Mouse (Mus musculus) T-cell, adult 2 months (primary cell): ENCODE measurements around the gene Kcna7.
"Not testable (repeated sequence)": the region's sequence is repeated elsewhere in the genome, so short reads cannot be mapped to it uniquely, and the experiment has no call there.

Experiments used
- DNase-seq: peaks from one replicate; pipeline ENCODE4 v3.0.0; 2022; ENCODE audit warnings: low spot score

Gene Kcna7

GRCm38 (mm10) chr7:45405091-45406075, at the start of gene Kcna7:
Kcna7 (plus strand) TSS chr7:45405653.
- DNase-seq, result peak; percentile 56

DNA sequence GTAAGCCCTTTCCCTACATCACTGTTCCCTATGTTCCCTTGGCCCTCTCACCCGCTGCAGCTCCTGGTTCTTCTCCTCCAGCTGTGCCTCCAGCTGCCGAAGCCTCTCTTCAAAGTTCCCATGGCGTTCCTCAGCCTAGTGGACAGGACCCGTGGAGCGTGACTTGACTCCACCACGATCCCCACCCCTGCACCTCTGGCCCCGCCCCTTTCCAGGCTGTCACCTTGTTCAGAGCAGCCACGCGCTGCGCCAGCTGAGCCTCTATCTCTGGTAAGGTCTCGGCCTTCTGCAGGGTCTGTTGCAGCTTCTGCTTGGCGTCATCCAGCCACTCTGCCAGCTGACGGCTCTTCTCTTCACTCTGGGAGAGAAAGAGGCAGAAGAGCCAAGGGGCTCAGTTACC, 49.4 kb upstream of the Kcna7 start:
- DNase-seq, result no peak

GRCm38 (mm10) chr7:45359081-45359480, 46.4 kb upstream of the Kcna7 start:
- not testable (repeated sequence) for DNase-seq

- DNase-seq, result no peak
These were observed 44.9 kb upstream of the Kcna7 start for GRCm38 (mm10) chr7:45360404-45361125.

DNA sequence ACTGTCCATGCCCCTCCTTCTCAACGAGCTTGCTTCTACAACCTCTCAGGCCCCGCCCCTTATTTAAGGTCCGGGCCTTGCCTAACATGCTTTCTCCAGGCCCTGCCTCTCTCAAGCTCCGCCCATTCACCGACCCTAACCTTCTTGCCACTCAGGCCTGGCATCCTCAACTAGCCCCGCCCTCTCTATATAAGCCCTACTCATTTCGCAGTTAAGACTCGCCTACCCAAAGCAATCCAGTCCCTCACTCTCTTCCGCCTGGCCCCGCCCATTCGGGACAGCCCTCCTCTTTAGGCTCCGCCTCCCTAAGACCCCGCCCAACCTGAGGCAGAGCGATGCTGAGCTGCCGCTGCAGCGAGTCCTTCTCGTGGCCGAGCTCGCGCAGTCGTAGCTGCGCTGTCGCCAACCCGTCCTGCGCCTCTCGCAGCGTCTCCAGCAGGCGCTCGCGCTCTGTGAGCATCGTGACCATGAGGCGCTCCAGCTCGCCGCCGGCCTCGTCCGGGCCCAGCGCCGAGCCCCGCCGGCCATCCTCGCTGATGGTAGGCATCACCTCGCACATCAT, 44.1 kb upstream of the Kcna7 start:
- DNase-seq, result peak; percentile 85

- peak; percentile 55 for DNase-seq
These were observed 42.7 kb upstream of the Kcna7 start for GRCm38 (mm10) chr7:45362801-45363200.

DNA sequence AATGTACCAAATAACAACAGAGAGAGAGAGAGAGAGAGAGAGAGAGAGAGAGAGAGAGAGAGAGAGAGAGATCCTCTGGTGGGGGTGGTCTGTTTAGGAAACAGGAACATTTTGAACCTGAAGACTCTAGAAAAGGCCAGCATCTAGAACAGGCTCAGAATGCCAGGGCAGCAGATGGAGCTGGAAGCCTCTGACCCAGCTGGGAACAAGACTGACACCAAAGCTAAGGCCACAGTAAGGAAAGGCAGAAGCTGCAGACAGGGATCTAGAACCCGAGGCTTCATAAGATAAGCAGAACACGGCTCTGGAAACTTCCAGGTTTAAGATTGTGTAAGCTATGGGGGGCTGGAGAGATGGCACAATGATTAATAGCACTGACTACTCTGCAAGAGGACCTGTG, 41.5 kb upstream of the Kcna7 start:
- DNase-seq, result no peak

- no peak for DNase-seq
These were observed 39.5 kb upstream of the Kcna7 start for GRCm38 (mm10) chr7:45365742-45366651.

DNA sequence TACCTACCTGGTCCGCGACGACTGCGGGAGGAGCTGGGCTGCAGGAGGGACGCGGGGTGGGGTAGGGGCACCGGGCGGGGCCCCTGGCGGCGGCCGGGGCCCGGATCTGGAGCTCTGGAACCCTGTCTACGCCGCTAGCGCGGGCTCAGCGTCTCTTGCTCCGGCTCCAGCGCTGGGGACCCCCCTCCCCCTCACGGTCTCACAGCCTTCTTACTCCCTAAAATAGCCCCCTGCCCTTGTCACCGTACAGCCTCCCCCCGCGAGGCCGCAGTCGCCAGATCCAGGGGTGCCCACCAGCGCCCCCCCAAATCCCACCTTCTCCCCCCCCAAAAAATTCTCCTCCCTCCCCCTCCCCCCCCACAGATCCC, 38.8 kb upstream of the Kcna7 start, which contains the start of gene Ppfia3:
Gene Ppfia3, minus strand, starts transcription at position 368 of the 368 bp plus-strand sequence.
- DNase-seq, result no peak

DNA sequence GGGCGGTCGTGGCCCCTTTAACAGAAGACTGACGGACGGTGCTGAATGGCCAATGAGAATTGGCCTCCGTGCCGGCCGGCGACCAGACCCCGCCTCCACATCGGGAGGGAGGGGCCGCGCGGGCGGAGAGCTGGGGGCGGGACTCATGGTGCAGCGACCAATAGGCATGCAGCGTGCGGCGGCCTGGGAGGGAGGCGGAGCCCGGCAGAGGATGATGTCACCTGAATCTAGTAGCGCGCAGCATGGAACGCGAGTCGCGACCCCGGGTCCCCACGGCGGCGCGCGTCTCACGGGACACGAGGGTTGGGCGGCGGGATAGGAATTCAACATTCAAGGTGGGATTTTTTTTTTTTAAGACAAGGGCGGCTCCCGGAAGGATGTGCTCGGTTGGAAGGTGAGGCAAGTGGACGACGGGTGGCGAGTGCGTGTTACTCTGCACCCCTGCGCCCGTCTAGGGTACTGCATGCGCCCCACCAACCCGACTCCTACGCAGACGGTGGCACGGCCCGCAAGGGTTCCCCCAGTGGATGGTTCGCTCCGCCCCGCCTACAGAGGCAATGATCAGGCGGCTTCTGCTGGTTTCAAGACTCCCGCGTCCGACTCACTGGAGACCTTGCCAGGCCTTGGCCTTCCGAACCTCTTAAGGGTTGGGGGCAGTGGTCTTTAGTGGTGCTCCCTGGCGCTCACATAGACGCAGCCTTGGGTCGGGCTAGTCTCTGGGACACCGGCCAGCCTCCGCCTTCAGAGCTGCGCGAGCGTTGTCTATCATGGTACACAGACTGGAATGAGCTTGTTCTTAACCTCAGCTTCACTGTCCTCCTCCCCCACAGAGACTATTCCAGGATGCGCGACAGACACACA, 38.2 kb upstream of the Kcna7 start:
- DNase-seq, result peak; percentile 95

DNA sequence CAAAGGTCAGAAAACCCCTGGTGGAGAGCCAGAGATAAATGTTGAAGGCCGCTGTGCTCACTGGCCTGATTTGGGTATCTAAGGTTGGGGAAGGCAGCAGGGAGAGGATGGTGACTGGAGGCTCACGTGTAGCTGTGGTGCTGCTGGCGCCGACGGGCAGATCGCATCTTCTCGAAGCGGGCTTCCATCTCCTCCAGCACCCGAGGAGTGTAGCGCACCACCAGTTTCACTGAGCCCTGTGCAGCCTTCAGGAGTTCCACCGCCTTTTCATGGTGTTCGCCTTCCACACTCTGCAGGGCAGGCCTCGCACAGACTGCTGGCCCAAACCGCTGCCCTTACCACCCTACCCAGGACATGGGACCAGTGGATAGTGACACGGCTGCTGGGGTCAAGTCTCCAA, 37.3 kb upstream of the Kcna7 start:
- no peak for DNase-seq

- DNase-seq, result no peak
These were observed 36.3 kb upstream of the Kcna7 start for GRCm38 (mm10) chr7:45369022-45369745.

- no peak for DNase-seq
These were observed 35.5 kb upstream of the Kcna7 start for GRCm38 (mm10) chr7:45369836-45370474.

- peak; percentile 87 for DNase-seq
These were observed 34.8 kb upstream of the Kcna7 start, which contains the start of gene Lin7b for GRCm38 (mm10) chr7:45370475-45371311. Lin7b (minus strand) TSS chr7:45370583.

- DNase-seq, result no peak
These were observed 33.1 kb upstream of the Kcna7 start for GRCm38 (mm10) chr7:45372371-45372770.

DNA sequence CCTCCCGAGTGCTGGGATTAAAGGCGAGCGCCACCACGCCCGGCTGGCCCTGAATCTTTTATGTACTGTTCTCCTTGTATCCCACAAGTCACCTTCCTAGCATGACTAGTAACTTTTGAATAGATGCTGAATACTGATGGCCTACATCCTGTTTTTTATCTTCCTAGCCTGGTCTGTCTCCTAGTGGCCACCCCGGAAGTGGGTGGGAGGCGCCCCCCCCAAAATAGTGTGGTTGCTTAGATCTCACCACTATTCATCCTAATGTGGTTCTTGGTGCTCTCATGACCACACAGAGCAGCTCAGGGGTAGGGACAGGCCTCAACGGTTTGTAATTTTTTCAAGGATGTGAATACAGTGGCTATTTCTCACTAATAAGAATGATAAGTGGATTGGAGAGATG, 30.8 kb upstream of the Kcna7 start:
- DNase-seq, result no peak

DNA sequence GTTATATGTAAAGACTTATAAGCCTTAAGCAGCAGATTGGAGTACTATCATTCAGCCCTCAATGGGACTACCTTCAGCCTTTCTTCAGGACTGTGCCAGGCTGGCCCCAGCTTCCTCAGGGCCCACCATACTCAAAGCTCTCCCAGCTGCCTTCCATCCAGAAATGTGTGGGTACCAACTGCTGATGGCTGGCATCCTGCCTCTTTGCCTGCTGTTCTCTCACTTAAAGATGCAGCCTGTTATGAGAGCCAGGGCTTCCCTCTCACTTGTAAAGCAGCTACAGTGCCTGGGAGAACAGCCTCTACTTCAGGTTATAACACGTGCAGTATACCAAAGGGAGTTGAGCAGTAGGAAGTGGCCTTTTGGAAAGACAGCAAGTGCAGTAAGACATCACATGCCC, 29.4 kb upstream of the Kcna7 start:
- DNase-seq, result no peak

GRCm38 (mm10) chr7:45386077-45386476, 19.4 kb upstream of the Kcna7 start:
- no peak for DNase-seq
